Mouse (Mus musculus) layer of hippocampus, postnatal 14 days (tissue): ENCODE results near the gene Scaf4. TPM values are rescaled to one million over a fixed set of nuclear protein-coding genes. Genes with fewer than 3 reads are reported as not detected.

Source experiments
- DNase-seq, 2 experiments: peaks; one replicate each; pipeline ENCODE4 v3.0.0; 2021 to 2022; ENCODE audit warnings: low spot score in 2 of 2, mixed read lengths in 1 of 2
- long read RNA-seq, 2 experiments: library from polyadenylated mRNA; stranded (forward); transcript quantifications; one replicate each; pipeline ENCODE4 v2.0.0; 2021
- total RNA-seq, 2 experiments: library from RNA; stranded (reverse); gene quantifications; 2 replicates each; pipeline ENCODE4 v1.2.3; 2021

Gene Scaf4
- total RNA-seq, result 10 to 100 TPM; 46.3 to 51.9 TPM
- long read RNA-seq, experiment 1, full-length matches to known transcripts, result 1 of 8 reads
- long read RNA-seq, experiment 1, partial matches to known transcripts, result 5 of 8 reads
- long read RNA-seq, experiment 1, other reads (novel, unspliced or antisense), result 2 of 8 reads
- long read RNA-seq, experiment 2, full-length matches to known transcripts, result 1 of 10 reads
- long read RNA-seq, experiment 2, partial matches to known transcripts, result 4 of 10 reads
- long read RNA-seq, experiment 2, other reads (novel, unspliced or antisense), result 5 of 10 reads

- DNase-seq, result peak; percentile 93 to 96
Observed at GRCm38 (mm10) chr16:90283905-90284891, at the start of gene Scaf4. Gene Scaf4 (minus strand): TSS chr16:90284503.

GRCm38 (mm10) chr16:90332553-90332952 lies 48.2 kb upstream of the Scaf4 start:
- DNase-seq, result no peak

- DNase-seq, result no peak
Observed at GRCm38 (mm10) chr16:90330979-90331378, 46.7 kb upstream of the Scaf4 start.

GRCm38 (mm10) chr16:90329511-90329910 lies 45.2 kb upstream of the Scaf4 start:
- DNase-seq, result no peak

GRCm38 (mm10) chr16:90322850-90323528 lies 38.7 kb upstream of the Scaf4 start:
- DNase-seq, result peak; percentile 84 to 91

GRCm38 (mm10) chr16:90319321-90319720 lies 35.0 kb upstream of the Scaf4 start:
- DNase-seq, result no peak

- no peak for DNase-seq
Observed at GRCm38 (mm10) chr16:90318372-90318926, 34.1 kb upstream of the Scaf4 start.

GRCm38 (mm10) chr16:90317777-90318176 lies 33.5 kb upstream of the Scaf4 start:
- no peak for DNase-seq

- no peak for DNase-seq
Observed at GRCm38 (mm10) chr16:90315881-90316280, 31.6 kb upstream of the Scaf4 start.

- DNase-seq, result peak; percentile 28 to 70
Observed at GRCm38 (mm10) chr16:90312449-90313082, 28.3 kb upstream of the Scaf4 start.

- DNase-seq, result no peak
Observed at GRCm38 (mm10) chr16:90310488-90311135, 26.3 kb upstream of the Scaf4 start.

- no peak for DNase-seq
Observed at GRCm38 (mm10) chr16:90309784-90310183, 25.5 kb upstream of the Scaf4 start.

- no peak for DNase-seq
Observed at GRCm38 (mm10) chr16:90303988-90304299, 19.6 kb upstream of the Scaf4 start.

GRCm38 (mm10) chr16:90303286-90303987 lies 19.1 kb upstream of the Scaf4 start:
- DNase-seq, result no peak

GRCm38 (mm10) chr16:90301706-90302105 lies 17.4 kb upstream of the Scaf4 start:
- no peak for DNase-seq

GRCm38 (mm10) chr16:90300896-90301295 lies 16.6 kb upstream of the Scaf4 start:
- DNase-seq, result no peak

GRCm38 (mm10) chr16:90299591-90299990 lies 15.3 kb upstream of the Scaf4 start:
- no peak for DNase-seq

GRCm38 (mm10) chr16:90298426-90299300 lies 14.4 kb upstream of the Scaf4 start:
- DNase-seq, result peak in 1 of 2 experiments; percentile 21
